Mouse (Mus musculus) neural tube, embryonic 13.5 days (tissue): ENCODE measurements around the gene Mast2. TPM values are rescaled to one million over a fixed set of nuclear protein-coding genes. Genes with fewer than 3 reads are reported as not detected.

ENCODE experiments used
- ATAC-seq: fragments of 200-750 bp; cut with Nextera tagmentation; 2 replicates; pipeline ENCODE4 v1.8.0; 2017; ENCODE audit warnings: low read depth, mild to moderate bottlenecking, moderate TSS enrichment, moderate library complexity
- H3K27ac ChIP-seq: fragments of 300-500 bp; sonication (generic); replicated peaks from 2 replicates; pipeline ENCODE4 v1.5.1; 2015; ENCODE audit warnings: moderate library complexity, mild to moderate bottlenecking, inconsistent platforms
- H3K27me3 ChIP-seq: fragments of 300-500 bp; sonication (generic); 2 replicates; pipeline ENCODE4 v1.6.1; 2015; ENCODE audit warnings: mild to moderate bottlenecking, inconsistent platforms
- H3K36me3 ChIP-seq: fragments of 300-500 bp; sonication (generic); 2 replicates; pipeline ENCODE4 v1.6.1; 2015; ENCODE audit warnings: mild to moderate bottlenecking, inconsistent platforms
- H3K4me1 ChIP-seq: fragments of 300-500 bp; sonication (generic); replicated peaks from 2 replicates; pipeline ENCODE4 v1.6.1; 2015; ENCODE audit warnings: inconsistent platforms
- H3K4me2 ChIP-seq: fragments of 300-500 bp; sonication (generic); 2 replicates; pipeline ENCODE4 v1.6.1; 2015; ENCODE audit warnings: inconsistent platforms, mild to moderate bottlenecking, moderate library complexity
- H3K4me3 ChIP-seq: fragments of 300-500 bp; sonication (generic); 2 replicates; pipeline ENCODE4 v1.5.1; 2015; ENCODE audit warnings: mild to moderate bottlenecking, inconsistent platforms
- H3K9ac ChIP-seq: fragments of 300-500 bp; sonication (generic); 2 replicates; pipeline ENCODE4 v1.6.1; 2015; ENCODE audit warnings: moderate library complexity, mild to moderate bottlenecking, inconsistent platforms
- H3K9me3 ChIP-seq: fragments of 300-500 bp; sonication (generic); 2 replicates; pipeline ENCODE4 v1.6.1; 2016; ENCODE audit warnings: inconsistent platforms
- WGBS: fragments of 180-500 bp; shearing (Covaris S2); methylation state at CpG from one replicate; pipeline ENCODE4 v1.1.7; 2015; 5-methylcytosine and 5-hydroxymethylcytosine counted together
- polyA plus RNA-seq: library from polyadenylated mRNA; unstranded; fragments of >200 nt; fragmentation: Nextera tagmentation; extraction: Ambion mirVana; gene quantifications from 2 replicates; pipeline ENCODE4 v1.2.1, GENCODE M21; 2015

Gene Mast2
- polyA plus RNA-seq, 1 experiment from 2014 or later: 26.5 TPM

DNA sequence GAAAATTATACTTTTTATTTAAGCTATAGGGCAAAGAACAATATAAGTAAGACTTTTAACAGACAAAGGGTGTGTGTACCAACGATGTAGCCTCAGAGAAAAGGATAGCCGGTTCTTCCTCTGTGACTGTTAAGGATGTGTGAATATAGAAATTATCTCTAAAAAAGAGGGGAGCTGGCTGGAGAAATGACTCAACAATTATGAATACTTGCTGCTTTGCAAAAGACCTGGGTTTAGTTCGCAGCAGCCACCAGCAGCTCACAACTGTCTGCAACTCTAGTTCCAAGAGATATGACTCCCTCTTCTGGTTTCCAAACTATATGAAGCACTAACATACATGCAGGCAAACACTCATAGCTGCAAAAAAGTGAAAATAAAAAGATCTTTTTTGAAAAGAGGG lies 2.0 kb downstream of the Mast2 start:
- H3K27me3 ChIP-seq: no peaks in the 10 kb centered on the region
- no peaks in the 10 kb centered on the region for H3K36me3 ChIP-seq
- peak overlapping the region; percentile 62 for H3K4me2 ChIP-seq
- H3K27ac ChIP-seq: no peak overlapping the region
- H3K9me3 ChIP-seq: no peaks in the 10 kb centered on the region
- ATAC-seq: no peak
- H3K4me1 ChIP-seq: peaks cover 28% of the 10 kb centered on the region
- H3K9ac ChIP-seq: no peak overlapping the region
- H3K4me3 ChIP-seq: no peak overlapping the region
- WGBS: 94% methylated on average over 3 of the region's 3 CpGs

DNA sequence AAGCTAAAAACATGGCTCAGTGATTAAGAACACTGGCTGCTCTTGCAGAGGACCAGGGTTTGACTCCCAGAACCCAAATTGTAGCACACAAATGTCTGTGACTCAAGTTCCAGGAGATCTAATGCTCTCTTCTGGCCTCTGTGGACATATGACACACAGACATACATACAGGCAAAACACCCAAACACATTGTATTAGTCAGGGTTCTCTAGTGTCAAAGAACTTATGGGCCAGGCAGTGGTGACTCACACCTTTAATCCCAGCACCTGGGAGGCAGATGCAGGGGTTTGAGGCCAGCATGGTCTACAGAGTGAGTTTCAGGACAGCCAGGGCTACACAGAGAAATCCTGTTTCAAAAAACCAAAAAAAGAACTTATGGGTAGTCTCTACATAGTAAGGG lies 12.4 kb downstream of the Mast2 start:
- H3K4me1 ChIP-seq: no peaks in the 10 kb centered on the region
- H3K27me3 ChIP-seq: no peaks in the 10 kb centered on the region
- H3K9me3 ChIP-seq: no peaks in the 10 kb centered on the region
- no peak for ATAC-seq
- H3K4me2 ChIP-seq: no peak overlapping the region
- no peaks in the 10 kb centered on the region for H3K36me3 ChIP-seq
- H3K9ac ChIP-seq: no peak overlapping the region
- H3K27ac ChIP-seq: no peak overlapping the region
- no peak overlapping the region for H3K4me3 ChIP-seq

DNA sequence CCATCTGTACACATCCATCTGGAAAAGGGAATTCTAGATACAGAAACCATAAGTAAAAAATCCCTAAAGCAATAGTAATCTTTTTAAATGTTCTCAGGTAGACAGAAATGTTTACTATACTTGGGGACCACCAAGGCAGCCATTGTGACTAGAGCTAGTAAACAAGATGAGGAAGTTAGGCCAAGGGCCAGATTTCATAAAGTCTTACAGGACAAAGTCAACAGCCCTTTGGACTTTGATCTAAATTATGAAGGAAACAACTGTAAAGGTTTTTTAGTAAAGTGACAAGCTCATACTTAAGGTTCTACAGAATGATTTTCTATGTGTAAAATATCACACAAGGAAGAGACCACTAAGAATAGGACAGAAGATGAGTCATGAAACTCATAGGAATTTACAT lies 14.0 kb downstream of the Mast2 start:
- Histone ChIP-seq H3K27me3 (no peaks in the 10 kb centered on the region), H3K4me3 (no peak overlapping the region), H3K27ac (no peak overlapping the region), H3K4me2 (no peak overlapping the region), H3K9ac (no peak overlapping the region), H3K36me3 (no peaks in the 10 kb centered on the region), H3K9me3 (no peaks in the 10 kb centered on the region), H3K4me1 (no peaks in the 10 kb centered on the region)
- no peak for ATAC-seq

DNA sequence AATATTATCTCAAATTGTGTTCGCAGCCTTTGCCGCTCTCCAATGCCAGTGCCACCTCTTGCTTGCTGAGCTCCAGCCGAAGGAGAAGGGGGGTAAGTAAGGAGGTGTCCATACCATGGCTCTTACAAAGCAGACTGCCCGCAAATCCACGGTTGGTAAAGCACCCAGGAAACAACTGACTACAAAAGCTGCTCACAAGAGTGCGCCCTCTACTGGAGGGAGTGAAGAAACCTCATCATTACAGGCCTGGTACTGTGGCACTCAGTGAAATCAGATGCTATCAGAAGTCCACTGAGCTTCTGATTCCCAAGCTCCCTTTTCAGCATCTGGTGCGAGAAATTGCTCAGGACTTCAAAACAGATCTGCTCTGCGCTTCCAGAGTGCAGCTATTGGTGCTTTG lies 15.3 kb downstream of the Mast2 start:
- Histone ChIP-seq H3K4me3 (no peak overlapping the region), H3K4me1 (no peaks in the 10 kb centered on the region), H3K36me3 (no peaks in the 10 kb centered on the region), H3K4me2 (no peak overlapping the region), H3K27me3 (no peaks in the 10 kb centered on the region), H3K9ac (no peak overlapping the region), H3K27ac (no peak overlapping the region), H3K9me3 (no peaks in the 10 kb centered on the region)
- 56% methylated on average over 8 of the region's 8 CpGs for WGBS
- ATAC-seq: no peak

DNA sequence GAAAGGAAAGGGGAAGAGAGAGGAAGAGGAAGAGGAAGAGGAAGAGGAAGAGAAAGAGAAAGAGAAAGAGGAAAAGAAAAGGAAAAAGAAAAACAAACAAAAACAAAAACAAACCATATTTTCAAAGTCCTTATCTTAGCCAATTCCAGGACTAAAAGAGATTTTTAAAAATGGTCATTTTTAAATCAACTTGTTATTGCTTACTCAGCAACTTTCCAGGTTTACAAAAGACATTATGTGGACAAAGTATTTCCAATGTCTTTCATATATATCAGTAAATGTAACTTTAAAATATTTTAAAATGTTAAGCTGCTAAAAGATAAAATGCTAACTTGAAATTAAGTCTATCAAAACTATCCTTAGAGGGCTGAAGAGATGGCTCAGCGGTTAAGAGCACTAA lies 24.6 kb downstream of the Mast2 start:
- Histone ChIP-seq H3K4me2 (no peak overlapping the region), H3K36me3 (0 out of 2 replicates have a peak, but pooled peaks cover under 1% of the 10 kb centered on the region), H3K27me3 (no peaks in the 10 kb centered on the region), H3K4me3 (no peak overlapping the region), H3K4me1 (no peaks in the 10 kb centered on the region), H3K9ac (no peak overlapping the region), H3K9me3 (no peaks in the 10 kb centered on the region), H3K27ac (no peak overlapping the region)
- ATAC-seq: no peak
- WGBS: 95% methylated on average over 1 of the region's 1 CpGs

DNA sequence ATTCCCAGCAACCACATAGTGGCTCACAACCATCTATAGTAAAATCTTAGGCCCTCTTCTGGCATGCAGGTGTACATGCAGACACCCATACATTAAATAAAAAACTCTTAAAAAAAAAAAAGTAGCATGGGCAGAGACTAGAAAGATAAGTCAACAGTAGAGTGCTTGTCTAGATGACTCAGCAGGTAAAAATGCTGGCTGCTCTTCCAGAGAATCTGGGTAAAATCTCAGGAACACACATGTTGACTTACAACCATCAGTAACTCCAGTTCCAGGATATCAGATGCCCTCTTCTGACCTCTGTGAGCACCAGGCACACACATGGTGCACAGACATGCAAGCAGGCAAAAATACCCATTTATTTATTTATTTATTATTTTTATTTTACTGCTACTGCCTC lies 25.4 kb downstream of the Mast2 start:
- Histone ChIP-seq H3K4me3 (no peak overlapping the region), H3K27me3 (no peaks in the 10 kb centered on the region)
- ATAC-seq: no peak

DNA sequence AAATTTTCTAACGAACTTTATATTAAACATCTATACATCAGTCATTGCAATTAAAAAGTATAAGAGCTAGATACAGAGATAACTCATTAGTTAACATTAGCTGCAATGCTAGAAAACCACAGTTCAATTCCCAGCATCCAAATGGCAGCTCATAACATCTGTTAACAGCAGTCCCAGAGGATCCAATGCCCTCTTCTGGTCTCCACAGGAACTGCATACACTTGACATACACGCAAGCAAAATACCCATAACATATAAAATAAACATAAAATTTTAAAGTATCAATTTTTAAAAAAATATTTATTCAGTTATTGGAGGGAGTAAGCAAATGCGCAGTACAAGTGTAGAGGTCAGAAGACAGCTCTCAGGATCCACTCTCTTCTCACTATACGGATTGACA lies 28.4 kb downstream of the Mast2 start:
- ATAC-seq: no peak
- 98% methylated on average over 4 of the region's 4 CpGs for WGBS

More for the DNA sequence above, 25.4 kb downstream of the Mast2 start:
- H3K9ac ChIP-seq: no peak overlapping the region
- H3K4me1 ChIP-seq: no peaks in the 10 kb centered on the region
- H3K9me3 ChIP-seq: no peaks in the 10 kb centered on the region
- no peak overlapping the region for H3K4me2 ChIP-seq
- peaks cover 8% of the 10 kb centered on the region; the same call in 1 of the 2 replicates for H3K36me3 ChIP-seq
- no peak overlapping the region for H3K27ac ChIP-seq

DNA sequence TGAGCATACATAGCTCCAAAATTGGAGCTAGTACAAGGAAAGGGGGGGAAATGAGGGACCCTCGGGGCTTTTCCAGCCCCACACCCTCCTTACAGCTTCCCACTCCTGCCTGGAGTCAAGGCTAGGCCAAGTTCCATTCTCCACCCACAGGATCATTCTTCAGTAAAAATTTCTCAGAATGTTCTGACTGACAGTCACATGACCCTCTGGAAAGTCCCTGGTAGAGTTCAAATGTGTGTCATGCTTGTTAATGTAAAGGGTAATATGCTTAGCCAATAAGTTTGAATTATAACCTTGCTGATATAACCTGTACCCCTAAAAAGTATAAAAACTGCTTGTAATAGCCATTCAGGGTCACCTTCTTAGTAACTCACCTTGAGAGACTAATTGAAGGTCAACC lies 41.8 kb downstream of the Mast2 start:
- H3K27ac ChIP-seq: no peak overlapping the region
- no peaks in the 10 kb centered on the region for H3K4me1 ChIP-seq
- peaks cover 26% of the 10 kb centered on the region for H3K36me3 ChIP-seq
- no peak for ATAC-seq
- no peak overlapping the region for H3K4me3 ChIP-seq
- H3K4me2 ChIP-seq: no peak overlapping the region
- H3K9ac ChIP-seq: no peak overlapping the region
- no peaks in the 10 kb centered on the region for H3K27me3 ChIP-seq
- H3K9me3 ChIP-seq: no peaks in the 10 kb centered on the region; the same call in 1 of the 2 replicates
- 75% methylated on average over 1 of the region's 1 CpGs for WGBS

More for the DNA sequence above, 28.4 kb downstream of the Mast2 start:
- Histone ChIP-seq H3K27ac (no peak overlapping the region), H3K4me2 (no peak overlapping the region), H3K4me1 (no peaks in the 10 kb centered on the region), H3K9me3 (no peaks in the 10 kb centered on the region), H3K27me3 (no peaks in the 10 kb centered on the region), H3K36me3 (peaks cover 20% of the 10 kb centered on the region; the same call in 1 of the 2 replicates), H3K4me3 (no peak overlapping the region), H3K9ac (no peak overlapping the region)

DNA sequence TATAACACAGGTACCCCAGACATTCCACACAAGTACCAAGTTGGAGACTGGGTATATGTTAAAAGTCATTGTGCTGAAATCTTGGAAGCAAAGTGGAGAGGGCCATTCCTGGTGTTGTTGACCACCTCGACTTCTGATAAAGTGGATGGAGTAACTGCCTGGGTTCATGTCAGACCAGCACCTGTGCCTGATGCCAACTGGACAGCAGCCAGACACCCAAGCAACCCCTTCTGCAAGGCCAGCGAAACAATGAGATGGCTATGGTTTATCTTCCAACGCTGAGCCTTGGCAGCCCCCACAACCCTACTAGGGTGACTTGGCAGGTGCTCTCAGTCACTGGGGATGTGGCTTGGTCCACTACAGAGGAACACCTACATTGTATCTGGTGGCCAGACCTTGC lies 42.8 kb downstream of the Mast2 start:
- Histone ChIP-seq H3K9me3 (no peaks in the 10 kb centered on the region; the same call in 1 of the 2 replicates), H3K9ac (no peak overlapping the region), H3K4me2 (no peak overlapping the region), H3K4me3 (no peak overlapping the region), H3K36me3 (peaks cover 26% of the 10 kb centered on the region), H3K27me3 (no peaks in the 10 kb centered on the region), H3K27ac (no peak overlapping the region), H3K4me1 (no peaks in the 10 kb centered on the region)
- 97% methylated on average over 3 of the region's 3 CpGs for WGBS
- ATAC-seq: no peak

DNA sequence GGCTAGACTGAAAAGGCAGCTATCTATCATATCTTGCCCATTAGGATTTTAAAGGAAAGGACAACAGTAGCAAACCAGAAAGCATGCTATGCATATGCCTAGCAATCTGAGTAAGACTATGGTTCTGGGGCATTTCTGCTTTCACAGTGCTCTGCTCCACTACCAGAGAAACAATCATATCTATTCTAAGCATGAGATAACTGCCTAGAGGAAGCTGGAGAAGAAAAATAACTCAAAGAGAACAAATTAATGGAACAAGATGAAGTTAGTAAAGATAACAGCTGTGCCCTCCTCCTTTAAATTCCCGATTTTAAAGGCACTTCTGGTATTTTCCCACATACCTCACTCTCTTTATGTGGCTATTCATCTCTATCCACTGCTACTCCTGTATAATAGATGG lies 51.0 kb downstream of the Mast2 start:
- H3K27me3 ChIP-seq: no peaks in the 10 kb centered on the region
- no peak for ATAC-seq
- no peak overlapping the region for H3K9ac ChIP-seq
- H3K27ac ChIP-seq: no peak overlapping the region
- peaks cover 3% of the 10 kb centered on the region for H3K36me3 ChIP-seq
- H3K9me3 ChIP-seq: no peaks in the 10 kb centered on the region; the same call in 1 of the 2 replicates
- no peaks in the 10 kb centered on the region for H3K4me1 ChIP-seq
- no peak overlapping the region for H3K4me2 ChIP-seq
- H3K4me3 ChIP-seq: no peak overlapping the region
- 57% methylated on average over 1 of the region's 1 CpGs for WGBS

DNA sequence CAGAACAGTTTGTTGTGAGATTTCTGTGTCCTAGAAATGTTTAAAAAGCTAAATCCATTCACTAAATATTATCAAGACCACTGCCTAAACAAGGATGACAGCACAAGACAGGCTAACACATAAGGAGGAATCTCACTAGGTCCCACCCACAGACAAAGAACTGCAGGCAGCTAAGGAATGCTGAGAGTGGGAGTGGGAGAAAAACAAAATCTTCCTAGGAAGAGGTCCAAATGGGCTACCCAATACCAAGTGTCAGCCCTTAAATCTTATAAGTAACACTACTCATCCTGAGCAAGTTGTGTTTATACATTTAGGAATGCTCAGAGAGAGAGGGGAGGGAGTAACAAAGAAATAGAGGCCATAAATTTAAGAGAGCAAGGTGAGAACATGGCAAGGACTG lies 52.6 kb downstream of the Mast2 start:
- Histone ChIP-seq H3K27me3 (no peaks in the 10 kb centered on the region), H3K27ac (no peak overlapping the region), H3K36me3 (no peaks in the 10 kb centered on the region), H3K9me3 (no peaks in the 10 kb centered on the region), H3K9ac (no peak overlapping the region), H3K4me1 (peaks cover 5% of the 10 kb centered on the region), H3K4me2 (no peak overlapping the region), H3K4me3 (no peak overlapping the region)
- no peak for ATAC-seq

DNA sequence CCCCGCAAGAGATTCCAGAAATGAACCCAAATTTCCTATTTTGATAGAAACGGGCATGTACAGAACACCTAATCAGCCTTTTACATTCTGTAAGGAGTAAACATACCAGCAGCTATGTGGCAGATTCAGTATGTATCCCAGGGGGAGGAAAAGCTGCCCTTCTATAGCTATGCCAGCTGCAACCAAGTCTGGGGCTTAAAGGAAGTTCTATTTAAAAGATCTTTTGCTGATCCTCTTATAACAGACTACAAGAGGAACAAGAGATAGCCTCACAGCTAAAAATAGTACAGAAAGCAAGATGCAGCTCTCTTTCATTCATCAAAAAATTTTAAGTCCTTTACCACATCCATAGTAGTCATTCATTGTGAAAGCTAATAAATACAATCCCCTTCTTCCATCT lies 57.3 kb downstream of the Mast2 start:
- H3K36me3 ChIP-seq: no peaks in the 10 kb centered on the region
- ATAC-seq: no peak
- H3K27me3 ChIP-seq: no peaks in the 10 kb centered on the region
- 83% methylated on average over 2 of the region's 2 CpGs for WGBS
- H3K27ac ChIP-seq: peak overlapping the region; percentile 69
- H3K9ac ChIP-seq: no peak overlapping the region
- no peaks in the 10 kb centered on the region for H3K9me3 ChIP-seq
- H3K4me2 ChIP-seq: 0 out of 2 replicates have a peak overlapping the region, but pooled peaks have one; percentile 0
- H3K4me3 ChIP-seq: no peak overlapping the region
- peaks cover 25% of the 10 kb centered on the region for H3K4me1 ChIP-seq

DNA sequence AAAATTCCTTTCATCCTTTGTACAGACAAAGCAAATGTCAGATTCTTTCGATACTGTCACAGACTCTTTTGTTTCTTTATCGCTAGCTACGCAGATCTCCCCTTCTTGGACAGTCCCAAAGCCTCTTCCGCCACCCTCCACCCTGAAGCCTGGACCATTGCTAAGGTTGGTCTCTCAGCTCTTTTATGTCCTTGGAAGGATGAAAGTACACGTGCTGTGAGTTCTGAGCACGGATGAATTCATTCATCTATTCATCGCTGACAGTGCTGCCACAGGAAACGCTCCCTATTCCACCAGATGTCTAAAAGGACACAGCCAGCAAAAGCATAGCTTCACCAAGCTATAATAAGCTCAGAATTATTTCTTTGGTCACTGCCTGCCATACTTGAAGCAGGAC lies 58.0 kb downstream of the Mast2 start:
- Histone ChIP-seq H3K9ac (peak overlapping the region; percentile 74), H3K4me1 (peaks cover 25% of the 10 kb centered on the region), H3K36me3 (no peaks in the 10 kb centered on the region), H3K27me3 (no peaks in the 10 kb centered on the region), H3K27ac (peak overlapping the region; percentile 88), H3K4me2 (peak overlapping the region; percentile 54), H3K4me3 (peak overlapping the region; percentile 32), H3K9me3 (no peaks in the 10 kb centered on the region)
- 8% methylated on average over 8 of the region's 8 CpGs for WGBS
- peak; percentile 76 for ATAC-seq
